8 mouse cellular contexts compared by ENCODE assay signal in genomic region chr16:55887814-55888583, GRCm38 (mm10). TPM values are rescaled to one million over a fixed set of nuclear protein-coding genes. Genes with fewer than 3 reads are reported as not detected.
A peak's percentile ranks its signal among the peaks of the same experiment; 100 is the strongest.
DNase-seq lines count a peak whose midpoint lies in the region; ATAC-seq and TF ChIP-seq lines count a peak whose summit lies in the region.

No protein-coding gene starts in this region.

- H3K27ac ChIP-seq in liver, adult 2 months (replicated peaks; ENCODE audit: insufficient read depth, low read depth, low read length), result 0 out of 2 replicates have a peak overlapping the region, but pooled peaks have one; percentile 15
- H3K27ac ChIP-seq in forebrain, embryonic 16.5 days (ENCODE audit: low read length), result no peak overlapping the region

- TF ChIP-seq CTCF in liver, adult 2 months (IDR thresholded peaks at IDR 0.05; ENCODE audit: low read depth, low read length), result peak; percentile 34

- no peaks in the 10 kb centered on the region for H3K36me3 ChIP-seq in liver, adult 2 months (ENCODE audit: control insufficient read depth, insufficient read depth, low read length)
- H3K36me3 ChIP-seq in forebrain, embryonic 16.5 days (ENCODE audit: control insufficient read depth, insufficient read depth), result peaks cover 5% of the 10 kb centered on the region; the same call in 1 of the 2 replicates

- H3K4me3 ChIP-seq in liver, adult 2 months (ENCODE audit: insufficient read depth, low read depth, low read length), result no peak overlapping the region
- H3K4me3 ChIP-seq in forebrain, embryonic 16.5 days (replicated peaks; ENCODE audit: low read length), result no peak overlapping the region

- intact Hi-C loops in heart, postnatal 14 days (cut with DNase I), result no loop called here

- peak; percentile 45 for ATAC-seq in forebrain, embryonic 16.5 days

- H3K4me2 ChIP-seq in forebrain, embryonic 16.5 days (ENCODE audit: low read length), result no peak overlapping the region

- H3K4me1 ChIP-seq in liver, adult 2 months (ENCODE audit: control insufficient read depth, insufficient read depth, low read length), result no peaks in the 10 kb centered on the region
- no peaks in the 10 kb centered on the region for H3K4me1 ChIP-seq in forebrain, embryonic 16.5 days (replicated peaks; ENCODE audit: control insufficient read depth, insufficient read depth, low read length)

- no peaks in the 10 kb centered on the region for H3K9me3 ChIP-seq in forebrain, embryonic 16.5 days (ENCODE audit: control insufficient read depth, low read length)

- no peaks in the 10 kb centered on the region for H3K79me2 ChIP-seq in liver, adult 2 months (ENCODE audit: control insufficient read depth, insufficient read depth, low read length)

- H3K27me3 ChIP-seq in liver, adult 2 months (ENCODE audit: control insufficient read depth, insufficient read depth, low read length), result no peaks in the 10 kb centered on the region
- H3K27me3 ChIP-seq in forebrain, embryonic 16.5 days (replicated peaks; ENCODE audit: control insufficient read depth, insufficient read depth, low read length), result no peaks in the 10 kb centered on the region

- no peak overlapping the region for H3K9ac ChIP-seq in liver, adult 2 months (ENCODE audit: low read depth, low read length)
- no peak overlapping the region for H3K9ac ChIP-seq in forebrain, embryonic 16.5 days (replicated peaks; ENCODE audit: low read depth, low read length)

- no peak for TF ChIP-seq POLR2A in liver, adult 2 months (IDR thresholded peaks at IDR 0.05; ENCODE audit: extremely low read depth, insufficient read depth, low read length)

- 49% methylated on average over 7 of the region's 7 CpGs for WGBS in liver, adult 2 months
- WGBS in forebrain, embryonic 16.5 days, result 62% methylated on average over 7 of the region's 7 CpGs

- DNase-seq in liver, adult 2 months (ENCODE audit: extremely low read depth, low read depth, low spot score), result no peak
- DNase-seq in liver, result no peak
- peak; percentile 27 for DNase-seq in MN1 (ENCODE audit: low spot score)
- DNase-seq in retina, embryonic 14.5 days (ENCODE audit: low spot score), result peak; percentile 56
- no peak for DNase-seq in frontal cortex, postnatal 10 days (ENCODE audit: low spot score in 2 of 2)
- no peak for DNase-seq in kidney, adult 9 months
- no peak for DNase-seq in heart, postnatal 14 days

RNA-seq across cellular contexts. Expression of gene Nxpe3, which starts 7.1 kb away (rescaled TPM):
- 0.34 and 0.37 TPM in 2 replicates for total RNA-seq in liver, adult 2 months (2014; rRNA removed)
- polyA plus RNA-seq in liver, adult 2 months (2012; rRNA removed), result 0.06 and 0.12 TPM in 2 replicates
- 1.7 and 2.1 TPM in 2 replicates for polyA plus RNA-seq in forebrain, embryonic 16.5 days (2015; fragmentation: Nextera tagmentation; extraction: Ambion mirVana)
- total RNA-seq in heart, postnatal 14 days (2021), result under 1 TPM; 0.45 to 0.54 TPM

RNA-seq across cellular contexts. Expression of gene Cep97, which starts 46.7 kb away (rescaled TPM):
- 1.7 and 1.9 TPM in 2 replicates for total RNA-seq in liver, adult 2 months (2014; rRNA removed)
- polyA plus RNA-seq in liver, adult 2 months (2012; rRNA removed), result 0.39 and 0.91 TPM in 2 replicates
- 17.5 and 19.4 TPM in 2 replicates for polyA plus RNA-seq in forebrain, embryonic 16.5 days (2015; fragmentation: Nextera tagmentation; extraction: Ambion mirVana)
- total RNA-seq in heart, postnatal 14 days (2021), result 1 to 10 TPM; 5.8 to 7.7 TPM

RNA-seq across cellular contexts. Expression of gene Nfkbiz, which starts 49.3 kb away (rescaled TPM):
- total RNA-seq in liver, adult 2 months (2014; rRNA removed), result 3.7 and 4.2 TPM in 2 replicates
- polyA plus RNA-seq in liver, adult 2 months (2012; rRNA removed), result 4.1 and 4.5 TPM in 2 replicates
- polyA plus RNA-seq in forebrain, embryonic 16.5 days (2015; fragmentation: Nextera tagmentation; extraction: Ambion mirVana), result 1.3 and 1.6 TPM in 2 replicates
- 1 to 10 TPM; 2.9 to 3.3 TPM for total RNA-seq in heart, postnatal 14 days (2021)

Comparison
In these comparisons a context has a peak if more than half of its experiments do, and no peak if none do; other contexts are left out.
1. DNase-seq: peak in MN1 (single experiment) and retina, embryonic 14.5 days (single experiment); none in liver, adult 2 months (single experiment), liver (single experiment), frontal cortex, postnatal 10 days (0 of 2), kidney, adult 9 months (single experiment) and heart, postnatal 14 days (0 of 2).